Mouse (Mus musculus) gonadal fat pad, adult 2 months (tissue): ENCODE data around the gene Amh. TPM values are rescaled to one million over a fixed set of nuclear protein-coding genes. Genes with fewer than 3 reads are reported as not detected.

Experiments
- DNase-seq: peaks from one replicate; pipeline ENCODE4 v3.0.0-alpha.2; 2012; ENCODE audit warnings: low read depth
- polyA plus RNA-seq: library from polyadenylated mRNA; depleted of rRNA; stranded (reverse); fragments of >200 nt; gene quantifications from 2 replicates; pipeline ENCODE4 v1.2.3, GENCODE M21; 2012

The Amh gene
- polyA plus RNA-seq, 1 experiment, result 0.39 TPM

GRCm38 (mm10) chr10:80787517-80787916 lies 17.5 kb upstream of the Amh start:
- DNase-seq, result no peak

- DNase-seq, result no peak
These were observed 14.2 kb upstream of the Amh start for GRCm38 (mm10) chr10:80790761-80791404.

- DNase-seq, result no peak
These were observed 13.4 kb upstream of the Amh start for GRCm38 (mm10) chr10:80791476-80792174.

DNA sequence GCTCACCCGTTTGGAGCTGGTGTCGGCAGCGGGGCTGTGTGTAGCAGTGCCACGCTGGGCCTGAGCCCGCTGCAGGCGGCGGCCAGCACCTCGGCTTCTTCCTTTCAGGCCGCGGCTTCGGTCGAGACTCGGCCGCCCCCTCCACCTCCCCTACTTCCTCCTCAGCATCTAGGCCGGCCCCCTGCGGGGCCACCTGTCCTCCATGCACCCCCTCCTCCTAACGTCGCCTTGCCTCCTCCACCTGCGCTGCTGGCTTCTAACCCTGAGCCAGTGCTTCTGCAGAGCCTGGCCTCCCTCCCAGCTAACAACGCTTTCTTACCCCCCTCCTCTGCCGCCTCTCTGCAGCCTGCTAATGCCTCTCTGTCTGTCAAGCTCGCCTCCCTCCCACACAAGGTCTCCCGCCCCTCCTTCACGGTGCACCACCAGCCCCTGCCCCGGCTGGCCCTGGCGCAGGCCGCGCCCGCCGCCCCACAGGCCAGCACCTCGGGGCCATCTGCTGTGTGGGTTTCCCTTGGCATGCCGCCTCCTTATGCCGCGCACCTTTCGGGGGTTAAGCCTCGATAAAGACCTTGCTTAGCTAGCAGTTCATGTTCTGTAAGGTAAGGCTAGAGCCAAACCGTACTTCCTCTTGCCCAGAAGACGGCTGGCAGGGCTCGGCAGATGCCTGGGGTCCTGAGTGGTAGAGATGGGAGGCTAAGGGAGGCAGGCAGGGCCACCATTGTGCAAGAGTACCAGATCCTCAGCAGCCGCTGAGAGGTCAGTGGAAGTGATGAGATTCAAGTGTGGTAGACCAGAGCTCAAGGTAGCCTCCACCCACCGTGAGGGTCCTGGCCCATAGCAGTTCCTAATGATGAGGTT lies 12.6 kb upstream of the Amh start:
- DNase-seq, result no peak

DNA sequence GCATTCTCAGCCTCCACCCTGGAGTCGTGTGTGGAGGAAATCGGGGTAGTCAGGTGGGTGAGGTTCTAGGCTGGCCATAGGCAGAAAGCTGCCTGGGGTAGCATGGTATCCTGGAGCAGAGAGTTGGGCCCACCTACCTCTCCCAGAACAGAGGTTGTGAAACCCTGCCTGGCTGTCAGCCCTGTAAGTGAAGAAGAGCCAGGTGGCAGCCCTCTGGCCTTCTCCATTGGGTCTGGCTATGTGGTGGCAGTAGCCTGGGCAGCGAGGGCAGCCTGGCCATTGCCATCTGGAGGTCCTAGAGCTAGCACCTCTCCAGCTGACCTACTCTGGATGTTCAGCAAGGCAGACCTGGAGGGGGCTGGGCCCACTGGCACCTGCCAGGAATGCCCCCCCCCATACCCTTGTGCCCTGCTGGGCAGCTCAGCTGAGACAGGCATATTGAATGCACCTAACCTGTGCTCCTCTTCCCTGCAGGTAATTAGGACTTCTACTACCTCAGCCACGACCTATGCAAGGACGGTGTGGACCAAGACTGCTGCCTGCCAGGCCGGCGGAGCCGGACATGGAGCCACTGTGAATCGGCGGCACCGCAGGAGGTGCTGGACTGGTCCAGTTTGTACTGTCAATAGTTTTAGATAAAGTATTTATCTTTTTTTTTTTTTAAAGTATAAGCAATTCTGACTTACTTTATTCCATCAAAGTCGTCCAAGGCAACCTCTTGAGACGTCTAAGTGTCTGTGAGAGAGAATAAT lies 11.8 kb upstream of the Amh start:
- DNase-seq, result no peak

- DNase-seq, result no peak
These were observed 11.2 kb upstream of the Amh start for GRCm38 (mm10) chr10:80793803-80794202.

- DNase-seq, result no peak
These were observed 10.3 kb upstream of the Amh start for GRCm38 (mm10) chr10:80794750-80795149.

GRCm38 (mm10) chr10:80796307-80796848 lies 8.7 kb upstream of the Amh start:
- DNase-seq, result no peak

DNA sequence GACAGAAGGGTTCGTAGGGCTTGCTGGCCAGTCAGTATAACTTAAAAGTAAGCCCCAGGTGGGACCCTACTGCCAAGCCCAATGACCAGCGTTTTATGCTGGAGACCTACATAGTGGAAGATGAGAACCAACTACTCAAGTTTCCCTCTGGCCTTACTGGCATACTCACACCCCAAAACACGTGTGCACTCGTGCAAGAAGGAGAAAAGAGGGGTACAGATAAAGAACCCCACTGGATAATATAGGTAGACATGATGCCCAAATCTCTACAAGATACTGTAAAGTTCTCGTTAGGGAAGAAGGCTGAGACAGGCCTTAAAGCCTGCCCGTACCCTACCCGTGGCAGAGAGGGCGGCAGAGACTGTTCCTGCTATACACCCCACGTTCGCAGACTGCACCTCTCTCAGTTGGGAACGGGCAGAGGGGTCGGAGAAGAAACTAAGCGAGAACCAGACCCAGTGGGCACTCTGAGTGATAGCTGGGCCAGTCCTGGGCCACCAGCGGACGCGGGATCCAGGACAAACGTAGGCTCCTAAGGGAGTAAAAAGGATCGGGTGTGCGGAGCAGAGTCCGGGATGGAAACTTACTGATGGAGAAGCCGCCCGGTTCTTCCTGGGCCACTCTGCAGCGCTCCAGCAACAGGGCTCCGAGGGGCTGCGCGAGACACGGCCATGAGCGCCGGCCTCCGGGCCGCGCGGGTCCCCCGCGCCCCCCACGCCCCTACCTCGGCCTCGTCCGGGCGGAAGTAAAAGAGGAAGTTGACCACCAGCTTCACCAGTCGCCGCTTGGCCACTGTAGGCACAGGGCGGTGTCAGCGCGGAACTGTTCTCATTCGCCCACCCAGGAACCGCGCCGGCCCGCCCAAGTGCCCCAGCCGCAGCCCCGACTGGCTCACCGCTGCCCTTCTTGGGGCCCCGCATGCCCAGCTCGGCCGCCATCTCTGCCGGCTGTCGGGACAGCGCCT lies 7.6 kb upstream of the Amh start:
- DNase-seq, result no peak

GRCm38 (mm10) chr10:80798150-80799006 lies 6.7 kb upstream of the Amh start, which contains the start of the genes Sf3a2 and Plekhj1:
Gene Sf3a2, plus strand, starts transcription at chr10:80798198.
Gene Plekhj1, minus strand, starts transcription at chr10:80798626.
- DNase-seq, result no peak

GRCm38 (mm10) chr10:80799070-80799566 lies 5.9 kb upstream of the Amh start:
- no peak for DNase-seq

GRCm38 (mm10) chr10:80802204-80802912 lies 2.7 kb upstream of the Amh start:
- DNase-seq, result no peak

GRCm38 (mm10) chr10:80802996-80803395 lies 2.0 kb upstream of the Amh start:
- DNase-seq, result no peak

DNA sequence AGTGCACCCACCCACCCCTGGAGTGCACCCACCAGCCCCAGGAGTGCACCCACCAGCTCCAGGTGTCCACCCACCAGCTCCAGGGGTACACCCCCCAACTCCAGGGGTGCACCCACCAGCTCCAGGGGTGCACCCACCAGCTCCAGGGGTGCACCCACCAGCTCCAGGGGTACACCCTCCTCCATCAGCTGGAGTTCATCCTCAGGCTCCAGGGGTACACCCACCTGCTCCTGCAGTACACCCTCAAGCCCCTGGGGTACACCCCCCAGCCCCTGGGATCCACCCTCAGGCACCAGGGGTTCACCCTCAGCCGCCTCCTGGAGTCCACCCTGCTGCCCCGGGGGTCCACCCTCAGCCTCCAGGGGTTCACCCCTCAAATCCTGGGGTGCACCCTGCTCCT lies 703 bp upstream of the Amh start:
- DNase-seq, result no peak

DNA sequence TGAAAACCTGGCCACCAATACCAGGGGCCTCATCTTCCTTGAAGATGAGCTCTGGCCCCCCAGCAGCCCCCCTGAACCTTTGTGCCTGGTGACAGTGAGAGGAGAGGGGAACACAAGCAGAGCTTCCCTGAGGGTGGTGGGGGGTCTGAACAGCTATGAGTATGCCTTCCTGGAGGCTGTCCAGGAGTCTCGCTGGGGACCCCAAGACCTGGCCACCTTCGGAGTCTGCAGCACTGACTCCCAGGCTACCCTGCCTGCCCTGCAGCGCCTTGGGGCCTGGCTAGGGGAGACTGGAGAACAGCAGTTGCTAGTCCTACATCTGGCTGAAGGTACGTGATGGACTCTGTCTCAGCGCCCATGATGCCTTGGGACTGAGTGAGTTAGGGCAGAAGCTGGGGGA lies 279 bp downstream of the Amh start:
- DNase-seq, result no peak

GRCm38 (mm10) chr10:80805925-80806324 lies 882 bp downstream of the Amh start:
- DNase-seq, result no peak

DNA sequence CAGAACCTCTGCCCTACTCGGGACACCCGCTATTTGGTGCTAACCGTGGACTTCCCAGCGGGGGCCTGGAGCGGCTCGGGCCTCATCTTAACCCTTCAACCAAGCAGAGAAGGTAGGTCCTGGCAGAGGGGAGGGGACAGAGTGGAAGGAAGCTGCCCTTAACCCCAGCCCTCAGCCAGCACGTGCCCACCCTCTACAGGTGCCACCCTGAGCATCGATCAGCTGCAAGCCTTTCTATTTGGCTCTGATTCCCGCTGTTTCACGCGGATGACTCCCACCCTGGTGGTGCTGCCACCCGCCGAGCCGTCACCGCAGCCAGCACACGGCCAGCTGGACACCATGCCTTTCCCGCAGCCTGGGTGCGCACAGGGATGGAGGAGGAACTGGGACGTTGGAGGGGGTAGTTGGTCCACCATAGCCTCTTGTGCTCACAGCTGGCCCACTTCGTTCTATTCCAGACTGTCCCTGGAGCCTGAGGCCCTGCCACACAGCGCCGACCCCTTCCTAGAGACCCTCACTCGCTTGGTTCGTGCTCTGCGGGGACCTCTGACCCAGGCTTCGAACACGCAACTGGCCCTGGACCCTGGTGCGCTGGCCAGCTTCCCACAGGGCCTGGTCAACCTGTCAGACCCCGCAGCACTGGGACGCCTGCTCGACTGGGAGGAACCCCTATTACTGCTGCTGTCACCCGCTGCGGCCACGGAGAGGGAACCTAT lies 1.5 kb downstream of the Amh start:
- no peak for DNase-seq
